Mouse (Mus musculus) midbrain, postnatal 0 days (tissue): ENCODE results near the gene Tmem131. TPM values are rescaled to one million over a fixed set of nuclear protein-coding genes. Genes with fewer than 3 reads are reported as not detected.
"Not testable (repeated sequence)": the region's sequence is repeated elsewhere in the genome, so short reads cannot be mapped to it uniquely, and the experiment has no call there.

Experiments used
- ATAC-seq: fragments of 200-750 bp; cut with Nextera tagmentation; 2 replicates; pipeline ENCODE4 v1.8.0; 2017; ENCODE audit warnings: moderate number of reproducible peaks, mild to moderate bottlenecking, moderate TSS enrichment, moderate library complexity; ENCODE audit not compliant: low FRiP score
- DNase-seq: peaks from one replicate; pipeline ENCODE4 v3.0.0-alpha.2; 2015; ENCODE audit warnings: low spot score
- H3K27ac ChIP-seq: fragments of 300-500 bp; sonication (generic); 2 replicates; pipeline ENCODE4 v1.5.1; 2014; ENCODE audit warnings: low read depth, mild to moderate bottlenecking, low read length, mixed read lengths
- H3K27me3 ChIP-seq: fragments of 300-500 bp; sonication (generic); 2 replicates; pipeline ENCODE4 v1.6.1; 2014; ENCODE audit warnings: low read length, control low read depth, mixed read lengths; ENCODE audit not compliant: insufficient read depth
- H3K36me3 ChIP-seq: fragments of 300-500 bp; sonication (generic); 2 replicates; pipeline ENCODE4 v1.6.1; 2014; ENCODE audit warnings: low read length, control low read depth, mixed read lengths; ENCODE audit not compliant: insufficient read depth
- H3K4me1 ChIP-seq: fragments of 300-500 bp; sonication (generic); 2 replicates; pipeline ENCODE4 v1.6.1; 2014; ENCODE audit warnings: mild to moderate bottlenecking, control low read depth, antibody characterized with exemption, low read length, mixed read lengths; ENCODE audit not compliant: insufficient read depth
- H3K4me2 ChIP-seq: fragments of 300-500 bp; sonication (generic); 2 replicates; pipeline ENCODE4 v1.6.1; 2014; ENCODE audit warnings: low read depth, mild to moderate bottlenecking, low read length, mixed read lengths; ENCODE audit not compliant: poor library complexity, severe bottlenecking
- H3K4me3 ChIP-seq: fragments of 300-500 bp; sonication (generic); 2 replicates; pipeline ENCODE4 v1.5.1; 2014; ENCODE audit warnings: low read depth, mild to moderate bottlenecking, low read length, moderate library complexity
- H3K9ac ChIP-seq: fragments of 300-500 bp; sonication (generic); replicated peaks from 2 replicates; pipeline ENCODE4 v1.6.1; 2014; ENCODE audit warnings: mild to moderate bottlenecking, low read length, moderate library complexity, mixed read lengths; ENCODE audit not compliant: poor library complexity, severe bottlenecking
- H3K9me3 ChIP-seq: fragments of 300-500 bp; sonication (generic); 2 replicates; pipeline ENCODE4 v1.6.1; 2016; ENCODE audit warnings: low read length, control low read depth
- CTCF ChIP-seq: IDR thresholded peaks from 2 replicates; pipeline ENCODE4 v1.5.1; 2016; ENCODE audit warnings: antibody characterized with exemption, mild to moderate bottlenecking
- whole genome bisulfite sequencing: fragments of 180-500 bp; shearing (Covaris S2); extraction: QIAGEN DNeasy Blood & Tissue Kit; methylation state at CpG from one replicate; pipeline ENCODE4 v1.1.7; 2014; 5-methylcytosine and 5-hydroxymethylcytosine counted together
- polyA plus RNA-seq: library from polyadenylated mRNA; unstranded; fragments of >200 nt; fragmentation: Nextera tagmentation; extraction: Ambion mirVana; gene quantifications from 2 replicates; pipeline ENCODE4 v1.2.1, GENCODE M21; 2015
- total RNA-seq: library from RNA; depleted of rRNA; stranded (reverse); fragments of >200 nt; gene quantifications from 2 replicates; pipeline ENCODE4 v1.2.3, GENCODE M21; 2014

The Tmem131 gene
- total and polyA plus RNA-seq, 2 experiments from 2014 or later, result 11.1 to 25.8 TPM

DNA sequence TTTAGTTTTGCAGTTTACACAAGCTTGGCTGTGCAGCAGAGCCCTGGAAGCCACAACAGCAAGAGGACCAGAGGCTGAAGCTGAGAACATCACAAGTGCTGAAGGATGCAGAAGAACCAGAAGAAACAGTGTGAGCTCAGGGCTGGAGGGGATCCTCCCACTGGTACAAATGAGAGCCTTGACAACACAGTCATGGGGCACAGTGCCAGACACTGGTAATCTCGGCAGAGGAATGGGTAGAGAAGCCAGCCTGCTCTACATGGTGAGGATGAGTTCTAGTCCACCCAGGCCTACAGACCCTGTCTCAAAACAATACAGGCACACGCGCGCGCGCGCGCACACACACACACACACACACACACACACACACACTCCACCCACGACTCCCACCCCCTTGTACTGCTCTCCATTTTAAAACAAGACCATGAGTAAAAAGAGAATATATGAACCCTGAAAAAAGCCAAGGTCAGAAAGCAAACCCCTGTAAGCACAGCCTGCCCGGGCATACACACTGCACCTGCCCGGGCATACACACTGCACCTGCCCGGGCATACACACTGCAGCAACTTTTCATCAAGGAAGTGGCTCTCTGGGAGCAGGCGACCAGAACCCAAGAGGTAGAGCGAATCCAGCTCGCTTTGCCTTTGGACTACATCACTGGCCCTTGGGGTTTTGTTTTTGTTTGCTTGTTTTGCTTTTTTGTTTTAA lies 39.9 kb downstream of the Tmem131 start:
- Histone ChIP-seq H3K27ac (0 out of 2 replicates have a peak overlapping the region, but pooled peaks have one; percentile 43), H3K4me2 (no peak overlapping the region), H3K9me3 (no peaks in the 10 kb centered on the region), H3K4me1 (peaks cover 3% of the 10 kb centered on the region; the same call in 1 of the 2 replicates), H3K9ac (no peak overlapping the region), H3K4me3 (no peak overlapping the region), H3K36me3 (no peaks in the 10 kb centered on the region), H3K27me3 (no peaks in the 10 kb centered on the region)
- ATAC-seq (no peak), DNase-seq (no peak)
- TF ChIP-seq CTCF, result no peak
- 93% methylated on average over 15 of the region's 15 CpGs for WGBS

DNA sequence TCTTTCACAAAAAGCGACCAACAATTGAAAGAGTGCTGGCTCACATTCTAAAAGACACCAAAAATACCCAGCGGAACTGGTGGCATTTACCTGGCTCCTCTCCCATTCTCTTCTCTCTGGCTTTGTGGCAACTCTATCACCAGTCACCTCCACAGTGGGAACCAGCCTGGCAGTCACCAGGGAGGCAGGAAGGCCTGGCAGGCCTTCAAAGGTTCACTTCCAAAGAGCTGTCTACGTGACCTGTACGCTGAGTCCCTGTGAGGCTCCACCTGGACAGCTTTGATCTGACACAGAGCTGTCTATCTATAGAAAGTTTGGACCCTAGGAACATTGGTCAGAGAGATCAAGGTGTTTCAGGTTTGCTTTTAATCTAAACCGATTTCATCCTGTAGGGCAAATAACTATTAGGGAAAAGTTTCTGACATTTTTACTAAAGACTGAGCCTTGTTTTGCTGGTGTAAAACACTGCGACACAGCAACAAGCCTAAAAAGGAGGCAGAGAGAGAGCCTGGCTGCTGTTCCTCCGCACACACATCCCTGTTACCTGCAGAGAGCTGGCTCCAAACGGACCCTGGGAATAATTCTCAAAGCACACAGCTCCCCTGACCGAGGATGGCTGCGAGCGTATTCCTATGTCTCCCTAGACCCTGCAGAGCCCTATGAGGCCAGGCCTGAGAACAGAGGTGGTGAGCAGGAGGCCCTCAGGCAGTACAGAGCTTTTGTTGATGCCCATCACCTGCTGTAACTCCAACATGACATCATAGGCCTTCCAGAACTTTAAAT lies 40.7 kb downstream of the Tmem131 start:
- TF ChIP-seq CTCF, result no peak
- Histone ChIP-seq H3K36me3 (no peaks in the 10 kb centered on the region), H3K4me1 (peaks cover 3% of the 10 kb centered on the region; the same call in 1 of the 2 replicates), H3K4me3 (no peak overlapping the region), H3K9ac (no peak overlapping the region), H3K9me3 (no peaks in the 10 kb centered on the region), H3K27ac (peak overlapping the region; percentile 43; the same call in 1 of the 2 replicates), H3K4me2 (no peak overlapping the region), H3K27me3 (no peaks in the 10 kb centered on the region)
- 74% methylated on average over 11 of the region's 11 CpGs for WGBS
- ATAC-seq, result no peak
- DNase-seq, result no peak

DNA sequence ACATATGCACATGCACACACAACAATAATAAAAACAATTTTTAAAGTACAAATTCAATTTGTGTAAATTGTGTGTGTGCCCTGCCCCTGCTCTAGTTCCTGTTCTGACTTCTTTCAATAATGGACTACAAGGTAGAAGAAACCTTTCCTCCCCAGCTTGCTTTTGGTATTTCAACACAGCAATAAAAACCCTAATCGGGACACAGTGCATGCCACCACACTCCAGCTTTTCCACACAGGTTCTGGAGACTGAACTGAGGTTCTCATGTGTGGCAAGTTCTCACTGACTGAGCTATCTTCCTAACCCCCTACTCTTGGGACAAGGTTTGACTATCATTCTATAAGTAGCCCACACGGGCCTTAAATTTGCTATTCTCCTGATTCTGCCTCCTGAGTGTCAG lies 43.8 kb downstream of the Tmem131 start:
- Histone ChIP-seq H3K36me3 (no peaks in the 10 kb centered on the region), H3K4me1 (peaks cover 3% of the 10 kb centered on the region; the same call in 1 of the 2 replicates), H3K27me3 (no peaks in the 10 kb centered on the region), H3K4me3 (no peak overlapping the region), H3K27ac (no peak overlapping the region), H3K9me3 (no peaks in the 10 kb centered on the region), H3K4me2 (no peak overlapping the region), H3K9ac (no peak overlapping the region)
- no peak for DNase-seq
- no peak for TF ChIP-seq CTCF
- WGBS, result 93% methylated on average over 2 of the region's 2 CpGs
- ATAC-seq, result no peak

DNA sequence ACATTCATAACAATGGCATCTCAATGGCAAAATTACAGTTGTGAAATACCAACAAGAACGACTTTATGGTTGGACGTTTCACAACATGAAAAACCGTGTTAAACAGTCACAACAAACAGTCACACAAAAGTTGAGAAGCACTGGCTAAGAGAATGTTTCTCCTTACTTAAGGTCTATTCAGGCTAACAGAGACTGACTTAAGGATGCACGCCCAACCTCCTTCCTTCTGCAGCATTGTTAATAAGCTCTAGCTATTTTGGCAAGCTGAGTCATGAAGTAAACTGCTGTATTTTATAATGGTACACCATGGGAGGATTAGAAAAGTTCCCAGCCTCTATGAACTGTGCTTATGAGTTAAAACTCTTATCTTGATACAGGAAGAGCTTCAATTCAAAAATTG lies 47.0 kb downstream of the Tmem131 start:
- Histone ChIP-seq H3K9ac (no peak overlapping the region), H3K4me1 (no peaks in the 10 kb centered on the region), H3K36me3 (no peaks in the 10 kb centered on the region), H3K27ac (no peak overlapping the region), H3K4me3 (no peak overlapping the region), H3K9me3 (no peaks in the 10 kb centered on the region), H3K4me2 (no peak overlapping the region), H3K27me3 (no peaks in the 10 kb centered on the region)
- 89% methylated on average over 4 of the region's 4 CpGs for WGBS
- no peak for DNase-seq
- no peak for ATAC-seq
- no peak for TF ChIP-seq CTCF

GRCm38 (mm10) chr1:36895452-36895851 lies 48.0 kb downstream of the Tmem131 start:
- no peaks in the 10 kb centered on the region for H3K4me1 ChIP-seq
- ATAC-seq, result no peak
- no peak overlapping the region for H3K4me3 ChIP-seq
- no peaks in the 10 kb centered on the region for H3K36me3 ChIP-seq
- no peak for TF ChIP-seq CTCF
- H3K27me3 ChIP-seq, result no peaks in the 10 kb centered on the region
- H3K9me3 ChIP-seq, result no peaks in the 10 kb centered on the region
- no peak overlapping the region for H3K4me2 ChIP-seq
- H3K9ac ChIP-seq, result no peak overlapping the region
- WGBS, result 85% methylated on average over 3 of the region's 3 CpGs
- no peak for DNase-seq
- no peak overlapping the region for H3K27ac ChIP-seq

GRCm38 (mm10) chr1:36894136-36894535 lies 49.3 kb downstream of the Tmem131 start:
- H3K4me2 ChIP-seq, result no peak overlapping the region
- WGBS, result 97% methylated on average over 3 of the region's 3 CpGs
- no peak overlapping the region for H3K4me3 ChIP-seq
- H3K36me3 ChIP-seq, result no peaks in the 10 kb centered on the region
- H3K27ac ChIP-seq, result no peak overlapping the region
- H3K9me3 ChIP-seq, result no peaks in the 10 kb centered on the region
- ATAC-seq, result no peak
- no peaks in the 10 kb centered on the region for H3K27me3 ChIP-seq
- no peaks in the 10 kb centered on the region for H3K4me1 ChIP-seq
- no peak for DNase-seq
- TF ChIP-seq CTCF, result no peak
- H3K9ac ChIP-seq, result no peak overlapping the region

- DNase-seq, H3K27ac ChIP-seq, H3K4me1 ChIP-seq, H3K36me3 ChIP-seq, H3K27me3 ChIP-seq, ATAC-seq, H3K9ac ChIP-seq, H3K4me3 ChIP-seq, H3K9me3 ChIP-seq, H3K4me2 ChIP-seq: not testable (repeated sequence)
- 96% methylated on average over 5 of the region's 5 CpGs for WGBS
Observed at GRCm38 (mm10) chr1:36893720-36894119, 49.7 kb downstream of the Tmem131 start.
